Mouse (Mus musculus): ENCODE data around the gene Slc25a21.

- TF ChIP-seq CTCF (IDR thresholded peaks at IDR 0.05; ENCODE audit: extremely low read depth, insufficient read depth, low read length) = no peak
- no peak for TF ChIP-seq POLR2A (IDR thresholded peaks at IDR 0.05; ENCODE audit: extremely low read depth, insufficient read depth, low read length)
Measured at GRCm38 (mm10) chr12:57159904-57160303, 37.4 kb downstream of the Slc25a21 start.
